Mouse (Mus musculus) hindbrain, embryonic 15.5 days (tissue): ENCODE results near the gene Ctxn1. TPM values are rescaled to one million over a fixed set of nuclear protein-coding genes. Genes with fewer than 3 reads are reported as not detected.

Source experiments
- ATAC-seq: fragments of 200-750 bp; cut with Nextera tagmentation; 2 replicates; pipeline ENCODE4 v1.8.0; 2017; ENCODE audit warnings: low read depth, moderate number of reproducible peaks, moderate TSS enrichment; ENCODE audit not compliant: low FRiP score
- H3K27ac ChIP-seq: fragments of 300-500 bp; sonication (generic); replicated peaks from 2 replicates; pipeline ENCODE4 v1.5.1; 2015; ENCODE audit warnings: mild to moderate bottlenecking, inconsistent platforms
- H3K27me3 ChIP-seq: fragments of 300-500 bp; sonication (generic); 2 replicates; pipeline ENCODE4 v1.6.1; 2015; ENCODE audit warnings: control low read depth, inconsistent platforms
- H3K36me3 ChIP-seq: fragments of 300-500 bp; sonication (generic); 2 replicates; pipeline ENCODE4 v1.6.1; 2015; ENCODE audit warnings: control low read depth, inconsistent platforms
- H3K4me1 ChIP-seq: fragments of 300-500 bp; sonication (generic); replicated peaks from 2 replicates; pipeline ENCODE4 v1.6.1; 2015; ENCODE audit warnings: control low read depth, inconsistent platforms
- H3K4me2 ChIP-seq: fragments of 300-500 bp; sonication (generic); 2 replicates; pipeline ENCODE4 v1.6.1; 2015; ENCODE audit warnings: moderate library complexity, mild to moderate bottlenecking, inconsistent platforms
- H3K4me3 ChIP-seq: fragments of 300-500 bp; sonication (generic); 2 replicates; pipeline ENCODE4 v1.5.1; 2015; ENCODE audit warnings: mild to moderate bottlenecking, inconsistent platforms
- H3K9ac ChIP-seq: fragments of 300-500 bp; sonication (generic); 2 replicates; pipeline ENCODE4 v1.6.1; 2015; ENCODE audit warnings: inconsistent platforms
- H3K9me3 ChIP-seq: fragments of 300-500 bp; sonication (generic); 2 replicates; pipeline ENCODE4 v1.6.1; 2016; ENCODE audit warnings: control low read depth, inconsistent platforms
- WGBS: fragments of 180-500 bp; shearing (Covaris S2); methylation state at CpG from one replicate; pipeline ENCODE4 v1.1.7; 2015; 5-methylcytosine and 5-hydroxymethylcytosine counted together
- polyA plus RNA-seq: library from polyadenylated mRNA; unstranded; fragments of >200 nt; fragmentation: Nextera tagmentation; extraction: Ambion mirVana; gene quantifications from 2 replicates; pipeline ENCODE4 v1.2.1, GENCODE M21; 2015

The Ctxn1 gene
- 270 and 299 TPM in 2 replicates for polyA plus RNA-seq

DNA sequence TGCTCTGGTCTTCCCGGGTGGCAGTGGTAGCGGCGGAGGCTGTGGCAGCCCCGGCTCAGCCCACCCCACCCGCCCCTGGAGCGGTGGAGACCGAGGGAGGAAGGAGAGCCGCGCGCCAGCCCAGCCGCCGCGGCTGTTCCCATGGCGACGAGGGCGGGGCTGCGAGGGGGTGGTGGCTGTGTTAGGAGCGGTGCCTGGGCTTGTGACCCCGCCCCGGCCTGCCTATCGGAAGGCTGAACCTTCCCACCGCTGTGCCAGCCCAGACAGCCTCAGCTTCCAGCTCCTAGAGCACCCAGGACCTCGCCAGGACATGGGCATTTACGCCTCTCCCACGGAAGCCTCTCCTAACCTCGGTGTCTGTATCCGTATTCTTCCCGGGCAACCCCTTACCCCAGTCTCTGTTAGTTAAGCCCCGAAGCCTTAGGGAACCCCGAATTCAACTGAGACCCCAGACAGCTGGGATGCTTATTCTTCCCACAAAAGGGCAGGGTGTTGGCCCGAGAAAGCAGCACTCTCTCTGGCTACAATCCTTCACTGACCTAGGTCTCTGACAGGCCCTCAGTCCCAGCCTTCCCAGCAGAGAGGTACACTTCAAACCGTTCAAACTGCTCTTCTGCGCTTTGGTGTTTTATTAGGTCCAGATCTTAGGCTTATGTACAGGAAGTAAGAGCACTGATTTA, at the start of gene Ctxn1:
Ctxn1 (minus strand) TSS at position 150 of the 680 bp plus-strand sequence.
- peak; percentile 91 for ATAC-seq
- WGBS = 6% methylated on average over 31 of the region's 33 CpGs
- Histone ChIP-seq H3K9me3 (no peaks in the 10 kb centered on the region), H3K4me3 (peak within 1 kb of the TSS; percentile 79), H3K9ac (peak within 1 kb of the TSS; percentile 80), H3K36me3 (peaks cover 52% of the 10 kb centered on the region), H3K27me3 (no peaks in the 10 kb centered on the region), H3K4me1 (peaks cover 40% of the 10 kb centered on the region), H3K27ac (peak within 1 kb of the TSS; percentile 95), H3K4me2 (peak within 1 kb of the TSS; percentile 74)

- H3K4me2 ChIP-seq = no peak overlapping the region
- no peaks in the 10 kb centered on the region for H3K4me1 ChIP-seq
- peaks cover 87% of the 10 kb centered on the region for H3K36me3 ChIP-seq
- no peak overlapping the region for H3K9ac ChIP-seq
- WGBS = 95% methylated on average over 2 of the region's 2 CpGs
- no peaks in the 10 kb centered on the region for H3K27me3 ChIP-seq
- ATAC-seq = no peak
- no peak overlapping the region for H3K4me3 ChIP-seq
- H3K27ac ChIP-seq = no peak overlapping the region
- no peaks in the 10 kb centered on the region for H3K9me3 ChIP-seq
Measured at GRCm38 (mm10) chr8:4305838-4306237, 46.8 kb upstream of the Ctxn1 start.

GRCm38 (mm10) chr8:4304124-4304547, 45.1 kb upstream of the Ctxn1 start:
- Histone ChIP-seq H3K27ac (no peak overlapping the region), H3K9me3 (no peaks in the 10 kb centered on the region), H3K4me3 (no peak overlapping the region), H3K9ac (no peak overlapping the region), H3K4me1 (no peaks in the 10 kb centered on the region), H3K4me2 (no peak overlapping the region), H3K27me3 (no peaks in the 10 kb centered on the region), H3K36me3 (peaks cover 85% of the 10 kb centered on the region)
- ATAC-seq = no peak
- 84% methylated on average over 3 of the region's 3 CpGs for WGBS

DNA sequence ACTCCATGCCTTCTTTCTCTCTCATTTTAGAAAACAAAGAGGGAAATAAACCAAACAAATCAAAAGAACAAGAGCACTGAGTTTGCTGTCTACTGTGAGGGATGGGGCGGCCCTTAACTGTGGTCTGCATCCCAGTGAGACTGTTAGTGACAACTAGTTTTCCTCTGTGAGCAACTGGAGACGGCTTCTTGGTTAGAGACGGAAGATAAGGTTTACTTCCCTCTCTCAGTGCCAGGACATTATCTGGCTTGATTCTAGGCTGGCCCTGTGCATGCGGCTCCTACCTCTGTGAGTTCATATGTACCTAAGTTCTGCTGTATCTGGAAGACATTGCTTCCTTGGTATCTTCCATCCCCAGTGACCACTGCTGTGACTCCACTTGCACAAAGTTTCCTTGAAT, 38.7 kb upstream of the Ctxn1 start:
- no peak overlapping the region for H3K4me3 ChIP-seq
- H3K4me1 ChIP-seq = no peaks in the 10 kb centered on the region
- H3K4me2 ChIP-seq = no peak overlapping the region
- no peak overlapping the region for H3K9ac ChIP-seq
- no peak for ATAC-seq
- H3K27ac ChIP-seq = no peak overlapping the region
- peaks cover 90% of the 10 kb centered on the region for H3K36me3 ChIP-seq
- WGBS = 95% methylated on average over 4 of the region's 4 CpGs
- H3K27me3 ChIP-seq = no peaks in the 10 kb centered on the region
- no peaks in the 10 kb centered on the region for H3K9me3 ChIP-seq

GRCm38 (mm10) chr8:4292738-4293137, 33.7 kb upstream of the Ctxn1 start:
- Histone ChIP-seq H3K4me1 (no peaks in the 10 kb centered on the region), H3K36me3 (peaks cover 72% of the 10 kb centered on the region), H3K27me3 (no peaks in the 10 kb centered on the region), H3K27ac (no peak overlapping the region), H3K4me3 (no peak overlapping the region), H3K9ac (no peak overlapping the region), H3K9me3 (no peaks in the 10 kb centered on the region), H3K4me2 (no peak overlapping the region)
- 94% methylated on average over 5 of the region's 5 CpGs for WGBS
- no peak for ATAC-seq

- Histone ChIP-seq H3K9me3 (no peaks in the 10 kb centered on the region), H3K27me3 (no peaks in the 10 kb centered on the region), H3K9ac (peak overlapping the region; percentile 65), H3K4me3 (peak overlapping the region; percentile 55), H3K36me3 (peaks cover 17% of the 10 kb centered on the region), H3K27ac (peak overlapping the region; percentile 79), H3K4me2 (peak overlapping the region; percentile 64), H3K4me1 (peaks cover 12% of the 10 kb centered on the region)
- 27% methylated on average over 9 of the region's 9 CpGs for WGBS
- ATAC-seq = no peak
Measured at GRCm38 (mm10) chr8:4276111-4276465, 17.0 kb upstream of the Ctxn1 start.

DNA sequence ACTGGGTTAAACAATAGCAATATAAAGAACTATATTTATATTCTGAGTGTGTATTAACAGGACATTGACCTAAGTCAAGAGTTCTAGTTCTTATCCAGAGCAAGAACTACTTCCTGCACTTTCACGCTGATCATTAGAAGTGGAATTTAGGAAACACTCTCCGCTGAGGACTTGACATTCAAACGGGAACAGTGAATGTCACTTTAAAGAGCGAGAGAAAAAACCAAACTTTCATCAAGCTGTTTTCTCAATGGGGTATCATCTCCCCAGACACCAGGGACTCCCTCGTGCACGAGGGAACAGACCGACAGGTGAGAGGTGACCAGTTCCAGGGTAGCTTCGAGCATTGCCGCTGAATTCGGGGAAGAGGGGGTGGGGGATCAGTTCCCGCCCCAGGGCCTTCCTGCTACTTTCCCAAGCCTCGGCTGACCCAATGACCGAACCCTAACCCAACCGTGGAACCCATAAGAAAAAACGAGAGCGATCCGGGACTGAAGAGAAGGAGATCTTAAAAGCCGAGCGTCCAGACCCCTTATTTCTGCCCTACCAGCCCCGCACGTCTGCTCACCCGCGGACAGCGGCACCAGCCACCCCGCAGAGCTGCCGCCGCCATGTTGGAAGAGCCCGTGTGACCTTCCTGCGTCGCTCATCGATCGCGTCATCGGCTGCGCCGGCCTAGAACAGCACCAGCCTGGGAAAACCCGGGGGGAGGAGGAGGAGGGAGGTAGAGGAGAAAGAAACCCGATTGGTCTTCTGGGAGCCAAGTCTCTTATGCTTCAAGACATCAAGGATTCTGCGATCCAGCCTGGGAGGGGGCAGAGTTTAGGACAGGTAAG, 16.4 kb upstream of the Ctxn1 start, which contains the start of gene Timm44:
Timm44 (minus strand) TSS at position 639 of the 836 bp plus-strand sequence.
- Histone ChIP-seq H3K4me3 (peak within 1 kb of the TSS; percentile 55), H3K9me3 (no peaks in the 10 kb centered on the region), H3K9ac (peak within 1 kb of the TSS; percentile 65), H3K4me1 (peaks cover 12% of the 10 kb centered on the region), H3K36me3 (peaks cover 21% of the 10 kb centered on the region), H3K27ac (peak within 1 kb of the TSS; percentile 79), H3K4me2 (peak within 1 kb of the TSS; percentile 64), H3K27me3 (no peaks in the 10 kb centered on the region)
- WGBS = under 1% methylated on average over 39 of the region's 39 CpGs
- peak; percentile 96 for ATAC-seq

- H3K9ac ChIP-seq = no peak overlapping the region
- peaks cover 66% of the 10 kb centered on the region for H3K36me3 ChIP-seq
- 95% methylated on average over 6 of the region's 6 CpGs for WGBS
- no peak overlapping the region for H3K4me3 ChIP-seq
- H3K4me1 ChIP-seq = peaks cover 2% of the 10 kb centered on the region
- no peak overlapping the region for H3K4me2 ChIP-seq
- H3K9me3 ChIP-seq = no peaks in the 10 kb centered on the region
- no peak overlapping the region for H3K27ac ChIP-seq
- H3K27me3 ChIP-seq = no peaks in the 10 kb centered on the region
- no peak for ATAC-seq
Measured at GRCm38 (mm10) chr8:4269609-4270008, 10.5 kb upstream of the Ctxn1 start.

DNA sequence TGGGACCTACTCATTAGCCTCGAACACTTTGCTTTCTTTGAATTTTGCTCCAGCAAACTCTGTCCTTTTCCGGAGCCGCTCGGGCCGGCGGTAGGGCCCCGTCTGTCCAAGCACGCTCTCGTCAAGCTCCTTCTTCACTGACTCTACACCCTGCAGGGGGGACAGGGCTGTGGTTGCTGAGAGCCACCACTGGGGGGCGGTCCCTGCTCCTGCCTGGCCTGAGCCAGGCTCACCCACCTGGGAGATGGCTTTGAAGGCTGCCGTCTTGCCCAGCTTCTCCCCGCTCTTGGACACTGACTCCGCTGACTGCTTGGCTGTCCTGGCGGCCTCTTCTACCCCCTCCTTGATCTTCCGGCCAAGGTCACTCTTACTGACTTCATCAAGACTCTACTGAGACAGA, 8.6 kb upstream of the Ctxn1 start:
- Histone ChIP-seq H3K27me3 (no peaks in the 10 kb centered on the region), H3K9me3 (no peaks in the 10 kb centered on the region), H3K9ac (no peak overlapping the region), H3K4me2 (no peak overlapping the region), H3K4me3 (no peak overlapping the region), H3K36me3 (peaks cover 72% of the 10 kb centered on the region), H3K4me1 (no peaks in the 10 kb centered on the region), H3K27ac (no peak overlapping the region)
- 76% methylated on average over 15 of the region's 15 CpGs for WGBS
- ATAC-seq = peak; percentile 40; the same call in 1 of the 2 replicates

GRCm38 (mm10) chr8:4265160-4265914, 6.3 kb upstream of the Ctxn1 start:
- WGBS = 95% methylated on average over 15 of the region's 15 CpGs
- Histone ChIP-seq H3K4me3 (no peak overlapping the region), H3K9ac (no peak overlapping the region), H3K27me3 (no peaks in the 10 kb centered on the region), H3K9me3 (no peaks in the 10 kb centered on the region), H3K36me3 (peaks cover 73% of the 10 kb centered on the region), H3K4me2 (no peak overlapping the region), H3K27ac (no peak overlapping the region), H3K4me1 (no peaks in the 10 kb centered on the region)
- ATAC-seq = no peak

DNA sequence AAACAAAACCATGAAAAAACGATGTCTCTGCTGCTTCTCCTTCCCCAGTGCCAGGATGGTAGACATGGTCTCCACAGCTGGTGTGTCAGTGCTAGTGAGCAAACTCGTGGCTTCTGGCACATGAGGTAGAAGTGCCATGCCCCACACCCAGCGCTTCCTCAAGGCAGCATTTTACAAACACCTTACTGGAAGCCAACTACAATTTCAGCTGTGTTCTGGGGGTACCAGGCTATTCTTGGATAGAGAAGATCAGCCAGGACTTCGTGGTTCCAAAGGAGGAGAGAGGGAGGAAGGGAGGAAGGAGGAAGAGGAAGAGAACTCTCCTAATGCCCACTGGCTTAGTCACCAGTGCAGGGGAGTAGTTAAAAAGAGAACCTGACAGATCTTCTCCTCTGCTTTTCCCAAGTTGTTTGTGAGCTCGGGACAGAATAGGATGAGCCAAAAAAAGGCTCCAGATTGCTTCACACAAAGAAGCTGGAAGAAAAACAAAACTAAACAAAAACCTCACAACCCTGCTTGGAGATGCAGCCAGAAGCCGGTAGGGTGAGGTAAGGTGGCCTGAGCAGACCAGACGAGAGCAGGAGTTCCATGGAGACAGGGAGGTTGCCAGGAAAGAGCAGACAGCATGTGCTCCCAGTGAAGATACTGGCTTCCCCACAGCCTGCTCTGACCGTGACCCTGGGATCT, 4.2 kb upstream of the Ctxn1 start:
- no peak overlapping the region for H3K4me2 ChIP-seq
- peaks cover 71% of the 10 kb centered on the region for H3K36me3 ChIP-seq
- no peaks in the 10 kb centered on the region for H3K27me3 ChIP-seq
- no peak overlapping the region for H3K27ac ChIP-seq
- H3K9ac ChIP-seq = no peak overlapping the region
- no peak for ATAC-seq
- H3K9me3 ChIP-seq = no peaks in the 10 kb centered on the region
- H3K4me3 ChIP-seq = no peak overlapping the region
- 88% methylated on average over 8 of the region's 8 CpGs for WGBS
- H3K4me1 ChIP-seq = peaks cover 10% of the 10 kb centered on the region; the same call in 1 of the 2 replicates
